Mouse (Mus musculus): Measurements from ENCODE around the gene Ugt1a9.

DNA sequence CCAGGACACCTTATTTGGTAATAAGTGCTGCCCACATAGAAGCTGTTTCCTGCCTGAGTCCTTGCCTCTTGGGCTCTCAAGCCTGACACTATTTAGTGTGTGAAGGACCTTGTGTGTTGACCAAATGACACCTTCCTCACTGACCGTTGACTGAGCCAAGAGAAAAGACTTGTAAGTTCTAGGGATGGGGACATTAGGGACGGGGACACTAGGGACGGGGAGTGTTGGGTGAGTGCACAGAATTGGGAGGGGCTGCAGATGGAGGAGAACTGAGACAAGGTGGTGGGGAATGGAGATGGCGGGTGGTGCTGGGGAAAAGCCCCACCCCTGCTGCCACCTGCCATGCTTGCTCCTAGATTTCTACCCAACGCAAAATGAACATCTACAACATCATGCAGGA lies 159.4 kb downstream of the Ugt1a9 start:
- TF ChIP-seq CTCF (IDR thresholded peaks at IDR 0.05; ENCODE audit: low read depth) = no peak
- no peak for TF ChIP-seq EP300 (IDR thresholded peaks at IDR 0.05; ENCODE audit: low read depth)

Measured in liver, embryonic 14.5 days (tissue).